Mouse (Mus musculus): ENCODE measurements around the gene Kif1c.

Gene Kif1c

GRCm38 (mm10) chr11:70667271-70668150, 32.8 kb upstream of the Kif1c start:
- no peak for DNase-seq (ENCODE audit: low read depth, low spot score)

GRCm38 (mm10) chr11:70668335-70668770, 32.0 kb upstream of the Kif1c start:
- no peak for DNase-seq (ENCODE audit: low read depth, low spot score)

GRCm38 (mm10) chr11:70668771-70669505, 31.4 kb upstream of the Kif1c start, which contains the start of gene Spag7:
Gene Spag7, minus strand, starts transcription at chr11:70669416.
- DNase-seq (ENCODE audit: low read depth, low spot score), result peak; percentile 99

GRCm38 (mm10) chr11:70669582-70670345, 30.6 kb upstream of the Kif1c start:
- peak; percentile 83 for DNase-seq (ENCODE audit: low read depth, low spot score)

- DNase-seq (ENCODE audit: low read depth, low spot score), result no peak
Measured at GRCm38 (mm10) chr11:70670483-70670882, 29.9 kb upstream of the Kif1c start.

- DNase-seq (ENCODE audit: low read depth, low spot score), result no peak
Measured at GRCm38 (mm10) chr11:70671333-70672047, 28.9 kb upstream of the Kif1c start.

- no peak for DNase-seq (ENCODE audit: low read depth, low spot score)
Measured at GRCm38 (mm10) chr11:70674014-70674413, 26.3 kb upstream of the Kif1c start.

GRCm38 (mm10) chr11:70674501-70674900, 25.8 kb upstream of the Kif1c start:
- no peak for DNase-seq (ENCODE audit: low read depth, low spot score)

- DNase-seq (ENCODE audit: low read depth, low spot score), result no peak
Measured at GRCm38 (mm10) chr11:70678092-70678491, 22.3 kb upstream of the Kif1c start.

- DNase-seq (ENCODE audit: low read depth, low spot score), result no peak
Measured at GRCm38 (mm10) chr11:70678576-70678975, 21.8 kb upstream of the Kif1c start.

GRCm38 (mm10) chr11:70679361-70679760, 21.0 kb upstream of the Kif1c start:
- DNase-seq (ENCODE audit: low read depth, low spot score), result no peak

GRCm38 (mm10) chr11:70679894-70680293, 20.5 kb upstream of the Kif1c start:
- no peak for DNase-seq (ENCODE audit: low read depth, low spot score)

GRCm38 (mm10) chr11:70681170-70681569, 19.2 kb upstream of the Kif1c start:
- no peak for DNase-seq (ENCODE audit: low read depth, low spot score)

GRCm38 (mm10) chr11:70681897-70682581, 18.3 kb upstream of the Kif1c start:
- peak; percentile 82 for DNase-seq (ENCODE audit: low read depth, low spot score)

- no peak for DNase-seq (ENCODE audit: low read depth, low spot score)
Measured at GRCm38 (mm10) chr11:70683640-70684039, 16.7 kb upstream of the Kif1c start.

GRCm38 (mm10) chr11:70686901-70687566, 13.3 kb upstream of the Kif1c start:
- DNase-seq (ENCODE audit: low read depth, low spot score), result peak; percentile 41

GRCm38 (mm10) chr11:70687601-70688199, 12.6 kb upstream of the Kif1c start, which contains the start of gene Camta2:
Gene Camta2, minus strand, starts transcription at chr11:70688105.
- DNase-seq (ENCODE audit: low read depth, low spot score), result peak; percentile 85

GRCm38 (mm10) chr11:70688372-70688771, 12.0 kb upstream of the Kif1c start:
- DNase-seq (ENCODE audit: low read depth, low spot score), result no peak

- DNase-seq (ENCODE audit: low read depth, low spot score), result no peak
Measured at GRCm38 (mm10) chr11:70689578-70689977, 10.8 kb upstream of the Kif1c start.

Data from mesoderm, embryonic 11.5 days (tissue).